8 mouse cellular contexts compared by ENCODE assay signal in genomic region chr1:121327344-121328192, GRCm38 (mm10). TPM values are rescaled to one million over a fixed set of nuclear protein-coding genes. Genes with fewer than 3 reads are reported as not detected.
DNase-seq lines count a peak whose midpoint lies in the region; ATAC-seq lines count a peak whose summit lies in the region.

No protein-coding gene starts in this region.

- peak overlapping the region; percentile 55 for H3K9ac ChIP-seq in intestine, embryonic 14.5 days (ENCODE audit: low read length)

- H3K9me3 ChIP-seq in intestine, embryonic 14.5 days (ENCODE audit: control insufficient read depth, low read length): no peaks in the 10 kb centered on the region

- peak; percentile 97 to 98 for DNase-seq in adrenal gland, adult (ENCODE audit: inconsistent age in 2 of 2, low spot score in 1 of 2)
- DNase-seq in embryo, embryonic 10.5 days (ENCODE audit: low spot score): peak; percentile 92
- peak; percentile 92 for DNase-seq in gastrocnemius, postnatal 25 days
- DNase-seq in intestine, embryonic 14.5 days (ENCODE audit: low spot score): peak; percentile 90
- DNase-seq in left cerebral cortex, postnatal 14 days (ENCODE audit: low spot score in 2 of 2): peak; percentile 89 to 92
- DNase-seq in mesoderm, embryonic 11.5 days (ENCODE audit: low read depth, low spot score): peak; percentile 96
- DNase-seq in right cerebral cortex, postnatal 36 days (ENCODE audit: low spot score in 2 of 2): peak; percentile 82 to 86
- DNase-seq in yolk sac, embryonic 10.5 days (ENCODE audit: low spot score): peak; percentile 92

- H3K4me1 ChIP-seq in intestine, embryonic 14.5 days (replicated peaks; ENCODE audit: control insufficient read depth, insufficient read depth, low read length): 0 out of 2 replicates have a peak, but pooled peaks cover 10% of the 10 kb centered on the region

- peak overlapping the region; percentile 58 for H3K27ac ChIP-seq in intestine, embryonic 14.5 days (ENCODE audit: low read depth)

- no peaks in the 10 kb centered on the region for H3K27me3 ChIP-seq in intestine, embryonic 14.5 days (replicated peaks; ENCODE audit: control insufficient read depth, insufficient read depth, low read length)

- intact Hi-C loops in left cerebral cortex, postnatal 14 days (cut with DNase I): loop anchor here (5.0 kb wide), 1 partner anchor 70 kb away; no protein-coding TSS in a partner anchor

- peak overlapping the region; percentile 77 for H3K4me3 ChIP-seq in intestine, embryonic 14.5 days (ENCODE audit: low read depth, low read length)

- H3K36me3 ChIP-seq in intestine, embryonic 14.5 days (ENCODE audit: control insufficient read depth, insufficient read depth, low read length): no peaks in the 10 kb centered on the region; the same call in 1 of the 2 replicates

- peak overlapping the region; percentile 75 for H3K4me2 ChIP-seq in intestine, embryonic 14.5 days (ENCODE audit: low read length)

- ATAC-seq in intestine, embryonic 14.5 days (replicated peaks; ENCODE audit: low FRiP score, low TSS enrichment, low read depth): peak; percentile 98

- WGBS in intestine, embryonic 14.5 days: 1% methylated on average over 55 of the region's 55 CpGs

RNA-seq across cellular contexts. Expression of gene Insig2, which starts 4.8 kb away (rescaled TPM):
- 10 to 100 TPM; 49.3 to 60.3 TPM for total RNA-seq in gastrocnemius, postnatal 25 days (2021)
- 16.0 and 16.4 TPM in 2 replicates for polyA plus RNA-seq in intestine, embryonic 14.5 days (2014; fragmentation: Nextera tagmentation; extraction: Ambion mirVana)
- total RNA-seq in left cerebral cortex, postnatal 14 days (2021): 10 to 100 TPM; 41.1 to 43.8 TPM

Comparison
In these comparisons a context has a peak if more than half of its experiments do, and no peak if none do; other contexts are left out.
1. Peak in every context shown above with its lines: DNase-seq, ATAC-seq, H3K4me3 ChIP-seq and H3K27ac ChIP-seq.